Mouse (Mus musculus) stomach, embryonic 15.5 days (tissue): ENCODE results near the gene Sgk1. TPM values are rescaled to one million over a fixed set of nuclear protein-coding genes. Genes with fewer than 3 reads are reported as not detected.

Experiments
- ATAC-seq: fragments of 200-750 bp; cut with Nextera tagmentation; 2 replicates; pipeline ENCODE4 v1.8.0; 2017; ENCODE audit warnings: low read depth, moderate number of reproducible peaks, moderate TSS enrichment; ENCODE audit not compliant: insufficient read depth, low FRiP score
- H3K27ac ChIP-seq: fragments of 300-500 bp; sonication (generic); 2 replicates; pipeline ENCODE4 v1.5.1; 2015; ENCODE audit warnings: mild to moderate bottlenecking, inconsistent platforms
- H3K27me3 ChIP-seq: fragments of 300-500 bp; sonication (generic); replicated peaks from 2 replicates; pipeline ENCODE4 v1.6.1; 2015; ENCODE audit warnings: inconsistent platforms
- H3K36me3 ChIP-seq: fragments of 300-500 bp; sonication (generic); 2 replicates; pipeline ENCODE4 v1.6.1; 2015; ENCODE audit warnings: inconsistent platforms
- H3K4me1 ChIP-seq: fragments of 300-500 bp; sonication (generic); 2 replicates; pipeline ENCODE4 v1.6.1; 2015; ENCODE audit warnings: inconsistent platforms
- H3K4me2 ChIP-seq: fragments of 300-500 bp; sonication (generic); 2 replicates; pipeline ENCODE4 v1.6.1; 2015; ENCODE audit warnings: mild to moderate bottlenecking, inconsistent platforms
- H3K4me3 ChIP-seq: fragments of 300-500 bp; sonication (generic); replicated peaks from 2 replicates; pipeline ENCODE4 v1.5.1; 2015; ENCODE audit warnings: inconsistent platforms
- H3K9ac ChIP-seq: fragments of 300-500 bp; sonication (generic); 2 replicates; pipeline ENCODE4 v1.6.1; 2015; ENCODE audit warnings: inconsistent platforms
- H3K9me3 ChIP-seq: fragments of 300-500 bp; sonication (generic); 2 replicates; pipeline ENCODE4 v1.6.1; 2016; ENCODE audit warnings: inconsistent platforms
- WGBS: fragments of 180-500 bp; shearing (Covaris S2); methylation state at CpG from one replicate; pipeline ENCODE4 v1.1.7; 2015; 5-methylcytosine and 5-hydroxymethylcytosine counted together
- polyA plus RNA-seq: library from polyadenylated mRNA; unstranded; fragments of >200 nt; fragmentation: Nextera tagmentation; extraction: Ambion mirVana; gene quantifications from 2 replicates; pipeline ENCODE4 v1.2.1, GENCODE M21; 2015

Gene Sgk1
- polyA plus RNA-seq, 1 experiment from 2014 or later: 31.2 TPM

GRCm38 (mm10) chr10:21923495-21923952, 41.5 kb downstream of the Sgk1 start:
- H3K4me3 ChIP-seq: 0 out of 2 replicates have a peak overlapping the region, but pooled peaks have one; percentile 0
- peak overlapping the region; percentile 46 for H3K27ac ChIP-seq
- 21% methylated on average over 9 of the region's 9 CpGs for WGBS

GRCm38 (mm10) chr10:21924051-21924720, 42.2 kb downstream of the Sgk1 start:
- Histone ChIP-seq H3K4me2 (peak overlapping the region; percentile 33; the same call in 1 of the 2 replicates), H3K4me3 (no peak overlapping the region), H3K27ac (0 out of 2 replicates have a peak overlapping the region, but pooled peaks have one; percentile 46), H3K36me3 (no peaks in the 10 kb centered on the region), H3K27me3 (no peaks in the 10 kb centered on the region), H3K9me3 (no peaks in the 10 kb centered on the region), H3K4me1 (peaks cover 8% of the 10 kb centered on the region; the same call in 1 of the 2 replicates), H3K9ac (no peak overlapping the region)
- no peak for ATAC-seq
- WGBS: 76% methylated on average over 16 of the region's 16 CpGs

More at GRCm38 (mm10) chr10:21923495-21923952, 41.5 kb downstream of the Sgk1 start:
- H3K27me3 ChIP-seq: no peaks in the 10 kb centered on the region
- peak; percentile 39; the same call in 1 of the 2 replicates for ATAC-seq
- peaks cover 8% of the 10 kb centered on the region; the same call in 1 of the 2 replicates for H3K4me1 ChIP-seq
- peak overlapping the region; percentile 33 for H3K4me2 ChIP-seq
- no peaks in the 10 kb centered on the region for H3K36me3 ChIP-seq
- no peak overlapping the region for H3K9ac ChIP-seq
- no peaks in the 10 kb centered on the region for H3K9me3 ChIP-seq

- Histone ChIP-seq H3K4me2 (no peak overlapping the region), H3K36me3 (no peaks in the 10 kb centered on the region), H3K4me1 (peaks cover 8% of the 10 kb centered on the region; the same call in 1 of the 2 replicates), H3K27me3 (no peaks in the 10 kb centered on the region), H3K9ac (no peak overlapping the region), H3K4me3 (no peak overlapping the region), H3K9me3 (no peaks in the 10 kb centered on the region), H3K27ac (no peak overlapping the region)
- no peak for ATAC-seq
- 77% methylated on average over 5 of the region's 5 CpGs for WGBS
These were observed 45.0 kb downstream of the Sgk1 start for GRCm38 (mm10) chr10:21926941-21927340.

GRCm38 (mm10) chr10:21930781-21931380, 48.9 kb downstream of the Sgk1 start:
- no peak overlapping the region for H3K4me3 ChIP-seq
- H3K27me3 ChIP-seq: no peaks in the 10 kb centered on the region
- 79% methylated on average over 10 of the region's 10 CpGs for WGBS
- no peak overlapping the region for H3K9ac ChIP-seq
- H3K9me3 ChIP-seq: no peaks in the 10 kb centered on the region
- H3K4me2 ChIP-seq: no peak overlapping the region
- H3K27ac ChIP-seq: no peak overlapping the region
- no peaks in the 10 kb centered on the region for H3K4me1 ChIP-seq
- ATAC-seq: no peak
- H3K36me3 ChIP-seq: no peaks in the 10 kb centered on the region

- Histone ChIP-seq H3K9me3 (no peaks in the 10 kb centered on the region), H3K4me3 (no peak overlapping the region), H3K4me1 (peaks cover 9% of the 10 kb centered on the region), H3K4me2 (no peak overlapping the region), H3K27ac (no peak overlapping the region), H3K36me3 (no peaks in the 10 kb centered on the region), H3K9ac (no peak overlapping the region), H3K27me3 (no peaks in the 10 kb centered on the region)
- ATAC-seq: no peak
- 86% methylated on average over 3 of the region's 3 CpGs for WGBS
These were observed 50.8 kb downstream of the Sgk1 start for GRCm38 (mm10) chr10:21932791-21933190.

GRCm38 (mm10) chr10:21934826-21935225, 52.8 kb downstream of the Sgk1 start:
- Histone ChIP-seq H3K36me3 (no peaks in the 10 kb centered on the region), H3K9ac (no peak overlapping the region), H3K27me3 (no peaks in the 10 kb centered on the region), H3K9me3 (no peaks in the 10 kb centered on the region), H3K4me2 (no peak overlapping the region), H3K4me1 (peaks cover 9% of the 10 kb centered on the region), H3K4me3 (no peak overlapping the region), H3K27ac (no peak overlapping the region)
- 84% methylated on average over 2 of the region's 2 CpGs for WGBS
- no peak for ATAC-seq

- no peaks in the 10 kb centered on the region for H3K9me3 ChIP-seq
- no peaks in the 10 kb centered on the region for H3K27me3 ChIP-seq
- no peak for ATAC-seq
- peaks cover 9% of the 10 kb centered on the region for H3K4me1 ChIP-seq
- H3K36me3 ChIP-seq: no peaks in the 10 kb centered on the region
- H3K4me2 ChIP-seq: 0 out of 2 replicates have a peak overlapping the region, but pooled peaks have one; percentile 5
- no peak overlapping the region for H3K9ac ChIP-seq
- WGBS: 37% methylated on average over 12 of the region's 12 CpGs
- H3K27ac ChIP-seq: no peak overlapping the region
- H3K4me3 ChIP-seq: no peak overlapping the region
These were observed 54.7 kb downstream of the Sgk1 start for GRCm38 (mm10) chr10:21936513-21937221.

GRCm38 (mm10) chr10:21937222-21937605, 55.2 kb downstream of the Sgk1 start:
- Histone ChIP-seq H3K27me3 (no peaks in the 10 kb centered on the region), H3K9ac (no peak overlapping the region), H3K4me2 (peak overlapping the region; percentile 5; the same call in 1 of the 2 replicates), H3K27ac (no peak overlapping the region), H3K4me3 (no peak overlapping the region), H3K9me3 (no peaks in the 10 kb centered on the region), H3K4me1 (peaks cover 9% of the 10 kb centered on the region), H3K36me3 (no peaks in the 10 kb centered on the region)
- ATAC-seq: peak; percentile 50; the same call in 1 of the 2 replicates
- 12% methylated on average over 9 of the region's 9 CpGs for WGBS

- H3K4me3 ChIP-seq: no peak overlapping the region
- no peak overlapping the region for H3K4me2 ChIP-seq
- no peaks in the 10 kb centered on the region for H3K36me3 ChIP-seq
- peaks cover 9% of the 10 kb centered on the region for H3K4me1 ChIP-seq
- no peaks in the 10 kb centered on the region for H3K27me3 ChIP-seq
- H3K9ac ChIP-seq: no peak overlapping the region
- no peaks in the 10 kb centered on the region for H3K9me3 ChIP-seq
- no peak overlapping the region for H3K27ac ChIP-seq
- no peak for ATAC-seq
- WGBS: 80% methylated on average over 4 of the region's 4 CpGs
These were observed 56.2 kb downstream of the Sgk1 start for GRCm38 (mm10) chr10:21938166-21938565.

GRCm38 (mm10) chr10:21941235-21941634, 59.3 kb downstream of the Sgk1 start:
- Histone ChIP-seq H3K4me2 (no peak overlapping the region), H3K27me3 (no peaks in the 10 kb centered on the region), H3K4me1 (peaks cover 9% of the 10 kb centered on the region), H3K4me3 (no peak overlapping the region), H3K36me3 (no peaks in the 10 kb centered on the region), H3K9me3 (no peaks in the 10 kb centered on the region), H3K9ac (no peak overlapping the region), H3K27ac (no peak overlapping the region)
- WGBS: 55% methylated on average over 3 of the region's 3 CpGs
- no peak for ATAC-seq

GRCm38 (mm10) chr10:21943145-21943700, 61.2 kb downstream of the Sgk1 start:
- no peaks in the 10 kb centered on the region for H3K27me3 ChIP-seq
- no peaks in the 10 kb centered on the region for H3K36me3 ChIP-seq
- no peaks in the 10 kb centered on the region for H3K9me3 ChIP-seq
- H3K27ac ChIP-seq: no peak overlapping the region
- no peak overlapping the region for H3K4me3 ChIP-seq
- 90% methylated on average over 6 of the region's 6 CpGs for WGBS
- ATAC-seq: no peak
- H3K4me2 ChIP-seq: no peak overlapping the region
- no peak overlapping the region for H3K9ac ChIP-seq
- no peaks in the 10 kb centered on the region for H3K4me1 ChIP-seq
